Mouse (Mus musculus): ENCODE results near the gene Slf2.

DNA sequence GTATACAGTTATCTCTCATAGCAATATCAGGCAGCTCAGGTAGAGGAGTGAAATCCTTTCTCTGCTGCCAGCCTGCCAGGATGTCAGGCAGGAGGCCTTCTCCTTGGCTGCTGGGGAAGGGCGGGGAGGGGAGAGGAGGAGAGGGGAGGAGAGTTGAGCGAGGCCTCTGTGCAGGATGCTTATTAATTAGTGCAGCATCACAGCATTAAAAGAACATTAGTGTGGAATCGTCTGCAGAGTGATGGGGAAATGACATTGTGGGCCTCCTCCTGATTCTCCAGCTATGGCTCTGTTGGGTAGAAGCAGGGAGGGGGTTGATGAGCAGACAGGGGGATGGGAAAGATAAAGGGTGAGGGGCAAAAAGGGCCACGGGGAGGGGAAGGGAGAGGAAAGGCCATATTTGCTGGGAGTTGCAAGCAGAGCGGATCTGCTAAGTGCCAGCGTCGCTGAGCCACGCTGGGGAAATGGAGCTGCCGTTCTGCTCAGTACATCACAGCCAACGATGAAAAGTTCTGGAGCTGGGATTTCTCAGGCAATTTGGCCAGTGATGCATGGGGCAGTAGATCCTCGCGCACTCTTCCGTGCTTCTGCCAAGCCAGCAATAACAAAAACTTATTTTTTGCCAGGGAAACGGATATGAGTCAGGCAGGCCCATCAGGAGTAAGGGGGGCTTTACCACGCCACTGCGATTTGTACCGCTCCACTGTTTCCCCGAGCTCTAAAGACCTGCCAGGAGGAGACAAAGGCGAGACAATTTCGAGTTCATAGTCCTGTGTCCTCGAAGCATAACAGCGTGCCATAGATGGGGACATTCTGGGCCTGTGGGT, 30.8 kb upstream of the Slf2 start:
- TF ChIP-seq POLR2A (IDR thresholded peaks at IDR 0.05; ENCODE audit: control insufficient read depth, extremely low read depth, insufficient read depth, low read length, poor library complexity) (no peak), CTCF (IDR thresholded peaks at IDR 0.05; ENCODE audit: borderline replicate concordance, control insufficient read depth, extremely low read depth, insufficient read depth, low read length, poor library complexity) (no peak)

Measured in thymus, adult 2 months (tissue).